Mouse (Mus musculus): ENCODE data around the gene Nfix. TPM values are rescaled to one million over a fixed set of nuclear protein-coding genes. Genes with fewer than 3 reads are reported as not detected.

Gene Nfix
- polyA plus RNA-seq, 1 experiment, result 65.7 TPM

DNA sequence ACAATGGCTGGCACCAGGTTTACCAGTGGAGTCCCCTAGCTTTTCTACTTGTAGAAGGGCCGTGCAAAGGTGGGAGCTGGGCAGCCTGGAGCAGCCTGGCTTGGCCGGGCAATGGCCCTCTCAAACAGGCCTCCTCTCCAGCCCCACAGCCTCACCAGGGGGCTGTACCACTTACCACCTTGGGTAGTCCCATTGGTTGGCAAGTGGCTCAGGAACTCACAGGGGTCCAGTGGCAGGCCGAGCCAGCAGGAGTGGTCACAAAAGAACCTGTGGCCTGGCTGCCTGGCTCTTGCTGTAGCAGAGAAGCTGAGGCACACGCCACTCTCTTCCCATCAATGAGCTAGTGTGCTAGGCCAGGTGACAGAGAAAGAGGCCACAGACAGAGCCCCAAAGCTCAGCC lies 86.0 kb downstream of the Nfix start:
- Histone ChIP-seq H3K4me2 (ENCODE audit: low read depth) (no peak overlapping the region), H3K79me2 (ENCODE audit: control insufficient read depth, insufficient read depth) (no peaks in the 10 kb centered on the region), H3K27me3 (ENCODE audit: control insufficient read depth, insufficient read depth, insufficient read length) (no peaks in the 10 kb centered on the region), H3K4me3 (no peak overlapping the region), H3ac (ENCODE audit: control insufficient read depth, insufficient read length) (no peak overlapping the region), H3K36me3 (ENCODE audit: control insufficient read depth, insufficient read depth) (peaks cover 9% of the 10 kb centered on the region)
- no peak for TF ChIP-seq REST (IDR thresholded peaks at IDR 0.05; ENCODE audit: insufficient read depth, insufficient read length)
- TF ChIP-seq TCF12 (IDR thresholded peaks at IDR 0.05; ENCODE audit: insufficient read depth, poor library complexity, severe bottlenecking), result no peak
- TF ChIP-seq CEBPB (IDR thresholded peaks at IDR 0.05; ENCODE audit: insufficient read depth, poor library complexity, severe bottlenecking), result no peak
- no peak for TF ChIP-seq SRF (IDR thresholded peaks at IDR 0.05; ENCODE audit: control insufficient read depth, insufficient read length, low read depth)

DNA sequence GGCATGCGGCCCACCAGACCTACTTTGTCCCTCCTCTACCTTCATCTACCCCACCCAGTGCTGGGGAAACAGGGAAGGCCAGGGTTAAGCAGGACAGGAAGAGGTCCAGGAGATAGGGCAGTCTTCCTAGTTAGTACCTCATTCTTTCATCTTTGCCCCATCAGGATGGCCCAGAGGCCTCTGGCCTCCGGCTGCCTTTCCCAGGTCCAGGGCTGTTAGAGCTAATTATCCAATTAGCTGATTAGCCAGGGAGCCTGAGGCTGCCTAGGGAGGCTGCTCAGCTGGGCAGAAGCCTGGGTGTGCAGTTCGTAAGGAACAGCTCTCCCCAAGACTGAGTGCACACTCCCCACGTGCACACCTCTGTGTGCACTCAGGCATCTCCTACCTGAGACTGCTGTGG lies 86.8 kb downstream of the Nfix start:
- no peak overlapping the region for H3ac ChIP-seq (ENCODE audit: control insufficient read depth, insufficient read length)
- no peaks in the 10 kb centered on the region for H3K79me2 ChIP-seq (ENCODE audit: control insufficient read depth, insufficient read depth)
- H3K27me3 ChIP-seq (ENCODE audit: control insufficient read depth, insufficient read depth, insufficient read length), result no peaks in the 10 kb centered on the region
- no peak overlapping the region for H3K4me3 ChIP-seq
- H3K4me2 ChIP-seq (ENCODE audit: low read depth), result peak overlapping the region; percentile 68
- H3K36me3 ChIP-seq (ENCODE audit: control insufficient read depth, insufficient read depth), result peaks cover 9% of the 10 kb centered on the region
- TF ChIP-seq TCF12 (IDR thresholded peaks at IDR 0.05; ENCODE audit: insufficient read depth, poor library complexity, severe bottlenecking), result no peak
- no peak for TF ChIP-seq MAX (IDR thresholded peaks at IDR 0.05; ENCODE audit: low read depth)
- TF ChIP-seq TCF3 (IDR thresholded peaks at IDR 0.05; ENCODE audit: insufficient read length, low read depth), result no peak
- no peak for TF ChIP-seq POLR2AphosphoS2 (IDR thresholded peaks at IDR 0.05; ENCODE audit: insufficient read length, low read depth)
- TF ChIP-seq MYOG (IDR thresholded peaks at IDR 0.05; ENCODE audit: control insufficient read depth in 1 of 3, insufficient read depth in 1 of 3, insufficient read length in 2 of 3, low read depth in 2 of 3), result no peak
- TF ChIP-seq USF1 (IDR thresholded peaks at IDR 0.05; ENCODE audit: low read depth), result no peak
- TF ChIP-seq REST (IDR thresholded peaks at IDR 0.05; ENCODE audit: insufficient read depth, insufficient read length), result no peak
- no peak for TF ChIP-seq POLR2A (IDR thresholded peaks at IDR 0.05; ENCODE audit: insufficient read length, low read depth)
- no peak for TF ChIP-seq MYOD1 (IDR thresholded peaks at IDR 0.05; ENCODE audit: control insufficient read depth in 1 of 3, insufficient read length in 2 of 3, low read depth in 2 of 3)
- TF ChIP-seq E2F4 (IDR thresholded peaks at IDR 0.05; ENCODE audit: insufficient read depth), result no peak
- TF ChIP-seq SRF (IDR thresholded peaks at IDR 0.05; ENCODE audit: control insufficient read depth, insufficient read length, low read depth), result no peak
- TF ChIP-seq CEBPB (IDR thresholded peaks at IDR 0.05; ENCODE audit: insufficient read depth, poor library complexity, severe bottlenecking), result no peak

DNA sequence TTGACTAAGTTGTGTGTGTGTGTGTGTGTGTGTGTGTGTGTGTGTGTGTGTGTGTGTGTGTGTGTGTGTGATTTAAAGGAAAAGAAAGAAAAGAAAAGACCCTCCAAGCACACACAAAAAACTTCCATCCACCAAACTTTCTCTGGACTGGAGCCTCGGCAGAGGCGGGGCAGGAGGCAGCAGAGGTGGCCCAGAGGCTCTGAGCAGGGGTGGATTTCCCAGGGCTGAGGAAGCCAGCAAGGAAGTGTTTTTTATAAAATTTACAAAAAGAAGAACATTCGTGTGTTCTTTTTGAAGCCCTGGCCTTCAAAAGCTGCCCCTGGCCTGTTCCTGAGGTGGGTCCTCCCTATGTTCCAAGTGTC lies 87.4 kb downstream of the Nfix start:
- H3K36me3 ChIP-seq (ENCODE audit: control insufficient read depth, insufficient read depth), result peaks cover 9% of the 10 kb centered on the region
- no peaks in the 10 kb centered on the region for H3K27me3 ChIP-seq (ENCODE audit: control insufficient read depth, insufficient read depth, insufficient read length)
- H3ac ChIP-seq (ENCODE audit: control insufficient read depth, insufficient read length), result no peak overlapping the region
- peak overlapping the region; percentile 68 for H3K4me2 ChIP-seq (ENCODE audit: low read depth)
- no peak overlapping the region for H3K4me3 ChIP-seq
- no peaks in the 10 kb centered on the region for H3K79me2 ChIP-seq (ENCODE audit: control insufficient read depth, insufficient read depth)
- TF ChIP-seq POLR2A (IDR thresholded peaks at IDR 0.05; ENCODE audit: insufficient read length, low read depth) (no peak), MAX (IDR thresholded peaks at IDR 0.05; ENCODE audit: low read depth) (no peak), MYOG (IDR thresholded peaks at IDR 0.05; ENCODE audit: control insufficient read depth in 1 of 3, insufficient read depth in 1 of 3, insufficient read length in 2 of 3, low read depth in 2 of 3) (no peak), USF1 (IDR thresholded peaks at IDR 0.05; ENCODE audit: low read depth) (no peak), REST (IDR thresholded peaks at IDR 0.05; ENCODE audit: insufficient read depth, insufficient read length) (no peak), POLR2AphosphoS2 (IDR thresholded peaks at IDR 0.05; ENCODE audit: insufficient read length, low read depth) (no peak)

DNA sequence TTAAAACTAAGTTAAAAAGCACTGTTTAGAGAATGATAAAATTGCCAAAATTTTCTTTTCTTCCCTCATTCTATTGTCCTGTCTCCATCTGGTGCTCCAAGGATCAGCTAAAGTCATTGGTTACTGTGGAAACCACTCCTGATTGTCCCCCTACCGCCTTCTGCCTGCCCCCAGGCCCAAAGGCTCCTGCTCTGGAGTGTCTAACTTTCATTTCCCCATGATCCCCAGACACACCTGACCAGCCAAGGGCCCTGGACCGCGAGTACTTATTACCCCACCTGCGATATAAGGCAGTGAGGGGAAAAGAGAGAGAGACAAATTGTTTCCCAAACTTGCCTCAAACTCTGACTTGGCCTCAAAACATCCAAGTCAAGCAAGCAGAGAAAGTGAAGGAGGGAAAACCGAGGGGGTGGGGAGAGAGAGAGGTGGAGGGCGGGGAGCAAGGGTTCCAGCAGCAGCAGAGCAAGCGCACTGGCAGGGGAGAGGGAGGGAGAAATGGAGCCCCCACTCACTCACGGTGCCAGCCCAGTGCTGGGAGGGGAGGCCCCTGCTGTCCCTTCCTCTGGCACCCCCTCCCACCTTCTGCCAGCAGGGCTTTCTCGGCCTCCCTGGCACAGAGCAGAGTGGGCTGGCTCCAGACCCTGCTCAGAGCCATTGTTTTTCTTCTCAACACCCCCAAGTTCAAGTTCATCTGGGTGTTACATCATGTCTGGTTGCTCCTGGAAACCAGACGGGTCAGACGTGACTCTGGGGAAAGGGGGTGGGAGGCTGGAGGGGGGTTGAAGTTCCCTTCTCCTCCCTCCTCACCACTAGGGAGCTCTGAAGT lies 88.0 kb downstream of the Nfix start:
- Histone ChIP-seq H3K4me3 (no peak overlapping the region), H3K4me2 (ENCODE audit: low read depth) (peak overlapping the region; percentile 68), H3ac (ENCODE audit: control insufficient read depth, insufficient read length) (no peak overlapping the region), H3K36me3 (ENCODE audit: control insufficient read depth, insufficient read depth) (peaks cover 5% of the 10 kb centered on the region), H3K27me3 (ENCODE audit: control insufficient read depth, insufficient read depth, insufficient read length) (no peaks in the 10 kb centered on the region), H3K79me2 (ENCODE audit: control insufficient read depth, insufficient read depth) (no peaks in the 10 kb centered on the region)
- TF ChIP-seq CEBPB (IDR thresholded peaks at IDR 0.05; ENCODE audit: insufficient read depth, poor library complexity, severe bottlenecking) (peak; percentile 48; the same call in 1 of the 2 replicates), POLR2A (IDR thresholded peaks at IDR 0.05; ENCODE audit: insufficient read length, low read depth) (peak; percentile 15), TCF12 (IDR thresholded peaks at IDR 0.05; ENCODE audit: insufficient read depth, poor library complexity, severe bottlenecking) (no peak)

DNA sequence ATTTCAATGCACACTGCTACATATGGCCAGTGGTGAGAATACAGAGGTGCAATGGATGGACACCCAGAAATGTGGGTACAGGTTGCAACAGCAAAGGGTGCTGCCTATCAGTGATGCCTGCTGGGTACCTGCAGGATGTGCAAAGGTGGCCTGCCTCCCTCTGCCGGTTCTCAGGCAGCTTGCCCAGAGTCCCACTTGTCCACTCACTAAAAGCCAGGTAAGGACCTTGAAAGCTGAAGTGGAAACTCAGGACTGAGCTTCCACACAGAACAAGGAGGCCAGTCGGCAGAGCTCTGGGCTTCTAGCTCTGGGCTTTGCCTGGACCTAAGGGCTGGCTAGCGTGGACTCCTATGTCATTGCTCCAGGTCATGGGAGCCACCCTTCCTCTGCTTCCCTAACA lies 88.8 kb downstream of the Nfix start:
- Histone ChIP-seq H3K4me2 (ENCODE audit: low read depth) (peak overlapping the region; percentile 68), H3K36me3 (ENCODE audit: control insufficient read depth, insufficient read depth) (peaks cover 5% of the 10 kb centered on the region)

More for the DNA sequence above, 88.8 kb downstream of the Nfix start:
- TF ChIP-seq MAX (IDR thresholded peaks at IDR 0.05; ENCODE audit: low read depth), result no peak
- TF ChIP-seq POLR2A (IDR thresholded peaks at IDR 0.05; ENCODE audit: insufficient read length, low read depth), result peak; percentile 13
- no peak overlapping the region for H3ac ChIP-seq (ENCODE audit: control insufficient read depth, insufficient read length)
- H3K4me3 ChIP-seq, result no peak overlapping the region
- no peaks in the 10 kb centered on the region for H3K79me2 ChIP-seq (ENCODE audit: control insufficient read depth, insufficient read depth)
- no peaks in the 10 kb centered on the region for H3K27me3 ChIP-seq (ENCODE audit: control insufficient read depth, insufficient read depth, insufficient read length)

Measured in myocyte (in vitro differentiated cells).